Mouse (Mus musculus) CH12.LX (cell line): Measurements from ENCODE around the gene Myo3b.

Source experiments
- CTCF ChIP-seq, 2 experiments: IDR thresholded peaks in 1 of 2; conservative IDR thresholded peaks in 1 of 2; 2 replicates each; pipeline ENCODE4 v1.5.1; 2011 to 2012; ENCODE audit warnings: low read depth in 2 of 2, low read length in 2 of 2, improper control_type of control experiment in 1 of 2, inconsistent platforms in 1 of 2, mild to moderate bottlenecking in 1 of 2, moderate library complexity in 1 of 2
- MAFK ChIP-seq: IDR thresholded peaks from 2 replicates; pipeline ENCODE4 v1.6.1; 2011; ENCODE audit warnings: low read length, improper control_type of control experiment; ENCODE audit not compliant: insufficient replicate concordance
- MAX ChIP-seq: IDR thresholded peaks from 2 replicates; pipeline ENCODE4 v1.6.1; 2011; ENCODE audit warnings: low read length, improper control_type of control experiment

DNA sequence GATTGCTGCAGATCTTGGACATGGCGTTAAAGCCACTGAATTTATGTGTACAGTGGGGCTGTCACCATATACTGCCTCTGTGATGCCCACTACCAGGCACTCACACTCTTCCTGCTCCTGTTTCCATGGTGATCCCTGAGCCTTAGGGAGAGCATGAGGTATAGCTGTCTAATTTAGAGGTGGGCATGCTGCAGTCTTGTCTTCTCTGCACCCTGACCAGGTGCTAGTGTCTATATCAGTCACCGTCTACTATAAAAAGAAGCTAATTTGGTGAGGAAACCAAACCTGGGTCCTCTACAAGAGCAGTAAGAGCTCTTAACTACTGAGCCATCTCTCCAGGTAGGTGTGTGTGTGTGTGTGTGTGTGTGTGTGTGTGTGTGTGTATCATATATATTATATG lies 32.4 kb upstream of the Myo3b start:
- TF ChIP-seq CTCF (conservative IDR thresholded peaks at IDR 0.05 in 1 of 2, IDR thresholded peaks at IDR 0.05 in 1 of 2; ENCODE audit: low read depth in 2 of 2, low read length in 2 of 2) (no peak), MAX (no peak), MAFK (no peak)
